Mouse (Mus musculus): ENCODE measurements at regions not wholly inside any gene's neighbourhood (a gene's known extent, or its start where the extent isn't known, plus 50 kb on each side); places are given as distances from the start of the nearest gene placed in this dataset.
A peak's percentile ranks its signal among the peaks of the same experiment; 100 is the strongest.

GRCm38 (mm10) chr12:50122145-50122544, 526.8 kb downstream of the Prkd1 start:
- Histone ChIP-seq H3K36me3 (ENCODE audit: control insufficient read depth, insufficient read depth, low read length) (no peaks in the 10 kb centered on the region), H3K4me1 (replicated peaks; ENCODE audit: control insufficient read depth, insufficient read depth, low read length) (no peaks in the 10 kb centered on the region), H3K9ac (ENCODE audit: low read length) (no peak overlapping the region), H3K4me2 (ENCODE audit: low read depth, low read length, severe bottlenecking) (no peak overlapping the region), H3K4me3 (ENCODE audit: low read depth, low read length) (no peak overlapping the region), H3K27ac (ENCODE audit: low read depth, low read length) (peak overlapping the region; percentile 57; the same call in 1 of the 2 replicates), H3K27me3 (ENCODE audit: control insufficient read depth, insufficient read depth, low read length) (no peaks in the 10 kb centered on the region), H3K9me3 (ENCODE audit: control insufficient read depth, low read length) (no peaks in the 10 kb centered on the region)
- no peak for DNase-seq (ENCODE audit: low spot score)
- WGBS, result 17% methylated on average over 5 of the region's 5 CpGs
- peak; percentile 47 for ATAC-seq (replicated peaks; ENCODE audit: low FRiP score)

DNA sequence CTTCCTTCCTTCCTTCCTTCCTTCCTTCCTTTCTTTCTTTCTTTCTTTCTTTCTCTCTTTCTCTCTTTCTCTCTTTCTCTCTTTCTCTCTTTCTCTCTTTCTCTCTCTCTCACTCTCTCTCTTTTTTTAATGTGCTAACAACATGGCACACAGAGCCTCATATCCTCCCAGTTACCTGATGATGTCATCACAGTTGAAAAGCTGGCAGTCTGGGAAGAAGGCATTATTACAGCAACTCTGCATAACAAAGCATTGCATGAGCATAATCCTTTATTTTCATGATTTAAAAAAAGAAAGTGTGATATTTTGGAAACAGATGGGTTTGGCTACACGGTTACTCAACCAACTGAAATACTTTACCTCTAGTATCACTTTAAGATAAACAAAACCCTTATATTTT, 525.9 kb downstream of the Prkd1 start:
- Histone ChIP-seq H3K27me3 (ENCODE audit: control insufficient read depth, insufficient read depth, low read length) (no peaks in the 10 kb centered on the region), H3K4me1 (replicated peaks; ENCODE audit: control insufficient read depth, insufficient read depth, low read length) (no peaks in the 10 kb centered on the region), H3K9me3 (ENCODE audit: control insufficient read depth, low read length) (no peaks in the 10 kb centered on the region), H3K27ac (ENCODE audit: low read depth, low read length) (no peak overlapping the region; the same call in 1 of the 2 replicates), H3K36me3 (ENCODE audit: control insufficient read depth, insufficient read depth, low read length) (no peaks in the 10 kb centered on the region), H3K4me3 (ENCODE audit: low read depth, low read length) (no peak overlapping the region), H3K9ac (ENCODE audit: low read length) (no peak overlapping the region), H3K4me2 (ENCODE audit: low read depth, low read length, severe bottlenecking) (no peak overlapping the region)
- 35% methylated on average over 1 of the region's 1 CpGs for WGBS
- DNase-seq (ENCODE audit: low spot score), result no peak
- no peak for ATAC-seq (replicated peaks; ENCODE audit: low FRiP score)

GRCm38 (mm10) chr12:50158143-50158542, 490.8 kb downstream of the Prkd1 start:
- H3K4me3 ChIP-seq (ENCODE audit: low read depth, low read length), result no peak overlapping the region
- H3K9me3 ChIP-seq (ENCODE audit: control insufficient read depth, low read length), result no peaks in the 10 kb centered on the region
- WGBS, result 88% methylated on average over 9 of the region's 9 CpGs
- no peak for DNase-seq (ENCODE audit: low spot score)
- H3K4me1 ChIP-seq (replicated peaks; ENCODE audit: control insufficient read depth, insufficient read depth, low read length), result no peaks in the 10 kb centered on the region
- H3K4me2 ChIP-seq (ENCODE audit: low read depth, low read length, severe bottlenecking), result no peak overlapping the region
- no peak overlapping the region for H3K9ac ChIP-seq (ENCODE audit: low read length)
- H3K27me3 ChIP-seq (ENCODE audit: control insufficient read depth, insufficient read depth, low read length), result no peaks in the 10 kb centered on the region
- no peak for ATAC-seq (replicated peaks; ENCODE audit: low FRiP score)
- H3K27ac ChIP-seq (ENCODE audit: low read depth, low read length), result no peak overlapping the region
- H3K36me3 ChIP-seq (ENCODE audit: control insufficient read depth, insufficient read depth, low read length), result no peaks in the 10 kb centered on the region

- WGBS, result 9% methylated on average over 1 of the region's 1 CpGs
- H3K27ac ChIP-seq (ENCODE audit: low read depth, low read length), result 0 out of 2 replicates have a peak overlapping the region, but pooled peaks have one; percentile 41
- ATAC-seq (replicated peaks; ENCODE audit: low FRiP score), result peak; percentile 60
These were observed 461.6 kb downstream of the Prkd1 start for GRCm38 (mm10) chr12:50187332-50187731.

GRCm38 (mm10) chr12:50190892-50191539, 457.9 kb downstream of the Prkd1 start:
- H3K9ac ChIP-seq (ENCODE audit: low read length), result no peak overlapping the region
- ATAC-seq (replicated peaks; ENCODE audit: low FRiP score) (peak; percentile 24), DNase-seq (ENCODE audit: low spot score) (no peak)
- no peak overlapping the region for H3K4me2 ChIP-seq (ENCODE audit: low read depth, low read length, severe bottlenecking)
- no peaks in the 10 kb centered on the region for H3K9me3 ChIP-seq (ENCODE audit: control insufficient read depth, low read length)
- H3K4me3 ChIP-seq (ENCODE audit: low read depth, low read length), result no peak overlapping the region
- H3K4me1 ChIP-seq (replicated peaks; ENCODE audit: control insufficient read depth, insufficient read depth, low read length), result peaks cover 7% of the 10 kb centered on the region
- H3K27ac ChIP-seq (ENCODE audit: low read depth, low read length), result no peak overlapping the region
- no peaks in the 10 kb centered on the region for H3K36me3 ChIP-seq (ENCODE audit: control insufficient read depth, insufficient read depth, low read length)
- no peaks in the 10 kb centered on the region for H3K27me3 ChIP-seq (ENCODE audit: control insufficient read depth, insufficient read depth, low read length)

More at GRCm38 (mm10) chr12:50187332-50187731, 461.6 kb downstream of the Prkd1 start:
- Histone ChIP-seq H3K4me1 (replicated peaks; ENCODE audit: control insufficient read depth, insufficient read depth, low read length) (peaks cover 5% of the 10 kb centered on the region), H3K27me3 (ENCODE audit: control insufficient read depth, insufficient read depth, low read length) (no peaks in the 10 kb centered on the region), H3K9ac (ENCODE audit: low read length) (no peak overlapping the region), H3K4me3 (ENCODE audit: low read depth, low read length) (no peak overlapping the region), H3K36me3 (ENCODE audit: control insufficient read depth, insufficient read depth, low read length) (no peaks in the 10 kb centered on the region), H3K4me2 (ENCODE audit: low read depth, low read length, severe bottlenecking) (no peak overlapping the region), H3K9me3 (ENCODE audit: control insufficient read depth, low read length) (no peaks in the 10 kb centered on the region)
- no peak for DNase-seq (ENCODE audit: low spot score)

GRCm38 (mm10) chr12:50191733-50192612, 456.9 kb downstream of the Prkd1 start:
- no peaks in the 10 kb centered on the region for H3K27me3 ChIP-seq (ENCODE audit: control insufficient read depth, insufficient read depth, low read length)
- H3K4me3 ChIP-seq (ENCODE audit: low read depth, low read length), result no peak overlapping the region
- DNase-seq (ENCODE audit: low spot score) (no peak), ATAC-seq (replicated peaks; ENCODE audit: low FRiP score) (no peak)
- peak overlapping the region; percentile 46; the same call in 1 of the 2 replicates for H3K9ac ChIP-seq (ENCODE audit: low read length)
- peak overlapping the region; percentile 51; the same call in 1 of the 2 replicates for H3K27ac ChIP-seq (ENCODE audit: low read depth, low read length)
- peaks cover 8% of the 10 kb centered on the region for H3K4me1 ChIP-seq (replicated peaks; ENCODE audit: control insufficient read depth, insufficient read depth, low read length)
- WGBS, result 44% methylated on average over 11 of the region's 11 CpGs
- H3K36me3 ChIP-seq (ENCODE audit: control insufficient read depth, insufficient read depth, low read length), result no peaks in the 10 kb centered on the region
- 0 out of 2 replicates have a peak overlapping the region, but pooled peaks have one; percentile 1 for H3K4me2 ChIP-seq (ENCODE audit: low read depth, low read length, severe bottlenecking)
- H3K9me3 ChIP-seq (ENCODE audit: control insufficient read depth, low read length), result no peaks in the 10 kb centered on the region

DNA sequence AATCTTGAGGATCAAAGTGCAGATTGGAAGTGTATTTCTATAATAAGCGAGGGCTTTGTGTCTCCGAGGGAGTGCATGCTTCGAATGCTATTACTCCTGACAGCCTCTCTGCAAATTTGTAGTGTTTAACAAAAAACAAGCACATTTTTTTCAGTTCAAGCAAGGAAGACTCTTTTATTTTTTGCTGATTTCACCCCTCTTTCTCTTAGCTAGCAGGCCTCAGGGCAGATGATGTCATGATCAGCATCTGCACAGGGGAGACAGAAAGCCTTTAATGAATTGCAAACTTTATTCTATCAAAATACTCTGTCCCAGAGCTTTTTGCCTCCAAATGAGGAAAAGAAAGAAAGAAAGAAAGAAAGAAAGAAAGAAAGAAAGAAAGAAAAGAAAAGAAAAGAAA, 455.4 kb downstream of the Prkd1 start:
- Histone ChIP-seq H3K27ac (ENCODE audit: low read depth, low read length) (no peak overlapping the region), H3K9me3 (ENCODE audit: control insufficient read depth, low read length) (no peaks in the 10 kb centered on the region), H3K9ac (ENCODE audit: low read length) (no peak overlapping the region), H3K36me3 (ENCODE audit: control insufficient read depth, insufficient read depth, low read length) (no peaks in the 10 kb centered on the region), H3K4me3 (ENCODE audit: low read depth, low read length) (no peak overlapping the region), H3K4me2 (ENCODE audit: low read depth, low read length, severe bottlenecking) (no peak overlapping the region), H3K27me3 (ENCODE audit: control insufficient read depth, insufficient read depth, low read length) (no peaks in the 10 kb centered on the region), H3K4me1 (replicated peaks; ENCODE audit: control insufficient read depth, insufficient read depth, low read length) (peaks cover 6% of the 10 kb centered on the region; the same call in 1 of the 2 replicates)
- DNase-seq (ENCODE audit: low spot score), result peak; percentile 58
- ATAC-seq (replicated peaks; ENCODE audit: low FRiP score), result 0 out of 2 replicates have a peak, but pooled peaks have one; percentile 28
- 36% methylated on average over 3 of the region's 3 CpGs for WGBS

DNA sequence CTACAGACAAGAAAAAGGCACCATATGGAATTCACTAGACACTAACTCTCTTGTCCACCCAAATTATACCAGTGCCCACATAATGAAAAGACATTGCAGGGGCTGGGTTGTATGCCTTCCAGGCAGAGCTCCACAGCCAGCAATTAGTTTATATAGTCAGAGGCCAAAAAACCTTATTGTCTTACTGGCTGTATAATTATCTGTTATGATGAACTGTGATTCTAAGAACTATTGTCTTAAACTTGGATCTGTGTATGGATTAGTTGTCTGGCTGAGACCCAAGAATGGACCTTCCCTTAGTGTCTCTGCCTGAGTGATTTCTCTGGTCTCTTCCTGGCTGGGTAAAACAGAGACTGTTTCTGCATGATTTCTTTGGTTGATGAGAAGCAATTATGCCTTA, 454.2 kb downstream of the Prkd1 start:
- H3K36me3 ChIP-seq (ENCODE audit: control insufficient read depth, insufficient read depth, low read length), result no peaks in the 10 kb centered on the region
- H3K4me1 ChIP-seq (replicated peaks; ENCODE audit: control insufficient read depth, insufficient read depth, low read length), result peaks cover 6% of the 10 kb centered on the region; the same call in 1 of the 2 replicates
- peak; percentile 60 for ATAC-seq (replicated peaks; ENCODE audit: low FRiP score)
- no peaks in the 10 kb centered on the region for H3K27me3 ChIP-seq (ENCODE audit: control insufficient read depth, insufficient read depth, low read length)
- H3K9ac ChIP-seq (ENCODE audit: low read length), result no peak overlapping the region
- H3K27ac ChIP-seq (ENCODE audit: low read depth, low read length), result no peak overlapping the region
- H3K9me3 ChIP-seq (ENCODE audit: control insufficient read depth, low read length), result no peaks in the 10 kb centered on the region
- DNase-seq (ENCODE audit: low spot score), result no peak
- H3K4me2 ChIP-seq (ENCODE audit: low read depth, low read length, severe bottlenecking), result no peak overlapping the region
- H3K4me3 ChIP-seq (ENCODE audit: low read depth, low read length), result no peak overlapping the region
